Mouse (Mus musculus): ENCODE data around the gene Chac1. TPM values are rescaled to one million over a fixed set of nuclear protein-coding genes. Genes with fewer than 3 reads are reported as not detected.

Gene Chac1
- polyA plus RNA-seq (2012; fragmentation: generic; extraction: Trizol), result 1 to 10 TPM; 4.9 to 10.0 TPM

DNA sequence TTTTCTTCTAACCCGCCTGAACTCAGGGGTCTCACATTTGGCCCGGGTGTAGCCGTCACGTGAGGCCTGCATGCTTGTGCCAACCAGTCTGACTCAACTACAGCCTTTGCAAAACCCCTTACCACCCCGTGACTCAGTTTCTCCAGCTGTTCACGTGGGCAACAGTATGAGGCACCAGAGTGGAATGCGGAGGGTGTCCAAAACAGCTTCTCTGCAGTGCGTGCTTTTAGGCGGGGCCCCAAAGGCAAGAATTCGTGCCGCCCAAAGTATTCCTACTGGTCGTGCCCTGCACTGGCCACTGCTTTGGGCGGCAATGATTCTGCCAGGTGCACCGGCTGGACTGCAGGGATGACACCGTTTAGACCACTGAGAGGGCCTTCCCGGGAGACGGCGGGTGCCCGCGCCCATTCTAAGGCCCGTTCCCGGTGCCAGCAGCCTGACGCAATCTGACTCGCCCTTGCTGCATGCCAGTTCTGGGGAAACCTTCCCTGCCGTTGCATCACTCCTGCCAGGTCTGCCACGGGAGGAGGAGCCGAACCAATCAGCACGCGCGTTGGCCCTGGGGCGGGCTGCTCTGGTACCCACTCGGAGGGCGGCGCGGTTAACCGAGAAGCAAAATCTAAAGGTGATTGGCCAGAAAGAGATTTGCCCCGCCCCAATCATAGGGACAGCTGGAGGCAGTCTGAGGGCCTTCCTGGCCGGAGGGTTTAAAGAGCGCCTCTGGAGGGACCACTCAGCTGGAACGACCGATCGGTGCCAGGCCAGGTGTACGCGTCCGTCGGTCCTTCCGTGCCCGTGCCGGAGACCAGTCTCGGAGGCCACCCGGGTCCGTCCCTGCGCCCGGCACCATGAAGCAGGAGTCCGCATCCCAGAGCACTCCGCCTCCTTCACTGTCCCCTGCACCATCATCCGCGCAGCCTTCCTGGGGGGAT is at the start of gene Chac1:
TSS of gene Chac1 (plus strand) at position 675 of the 932 bp plus-strand sequence.

DNA sequence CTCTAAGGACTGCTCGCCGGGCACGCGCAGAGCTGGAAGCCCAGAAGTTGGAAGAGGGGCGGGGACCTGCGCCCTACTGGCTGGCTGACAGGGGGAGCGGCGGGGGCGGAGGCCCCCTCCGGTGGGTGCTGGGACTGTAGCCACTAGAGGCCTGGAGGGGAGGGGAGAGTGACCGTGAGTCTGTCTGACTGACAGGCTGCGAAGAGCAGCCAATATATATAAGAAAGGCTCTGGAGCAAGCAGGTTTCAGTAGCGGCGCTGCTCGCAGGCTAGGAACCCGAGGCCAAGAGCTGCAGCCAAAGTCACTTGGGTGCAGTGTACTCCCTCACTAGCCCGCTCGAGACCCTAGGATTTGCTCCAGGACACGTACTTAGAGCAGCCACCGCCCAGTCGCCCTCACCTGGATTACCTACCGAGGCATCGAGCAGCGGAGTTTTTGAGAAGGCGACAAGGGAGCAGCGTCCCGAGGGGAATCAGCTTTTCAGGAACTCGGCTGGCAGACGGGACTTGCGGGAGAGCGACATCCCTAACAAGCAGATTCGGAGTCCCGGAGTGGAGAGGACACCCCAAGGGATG is 25.4 kb upstream of the Chac1 start, which contains the start of gene Dll4:
TSS of gene Dll4 (plus strand) at position 217 of the 576 bp plus-strand sequence.

Other genes with a start within 250 kb of the Chac1 start
- 10 to 100 TPM in 1 of 2 experiments, 1 to 10 TPM in 1; 7.9 to 11.4 TPM for gene Rad51, start 238.4 kb upstream of the Chac1 start, polyA plus RNA-seq (2012; fragmentation: generic; extraction: Trizol)
- gene Rmdn3, start 194.2 kb upstream of the Chac1 start, polyA plus RNA-seq (2012; fragmentation: generic; extraction: Trizol), result 10 to 100 TPM in 1 of 2 experiments, 1 to 10 TPM in 1; 3.1 to 12.0 TPM
- gene Gchfr, start 183.5 kb upstream of the Chac1 start, polyA plus RNA-seq (2012; fragmentation: generic; extraction: Trizol), result 100 to 1,000 TPM; 127 to 204 TPM
- 1 to 10 TPM in 1 of 2 experiments, under 1 TPM in 1; 0.97 to 2.2 TPM for gene Gm14137, start 176.7 kb upstream of the Chac1 start, polyA plus RNA-seq (2012; fragmentation: generic; extraction: Trizol)
- 10 to 100 TPM; 26.7 to 32.6 TPM for gene Zfyve19, start 142.6 kb upstream of the Chac1 start, polyA plus RNA-seq (2012; fragmentation: generic; extraction: Trizol)
- gene Dnajc17, start 142.4 kb upstream of the Chac1 start, polyA plus RNA-seq (2012; fragmentation: generic; extraction: Trizol), result 10 to 100 TPM in 1 of 2 experiments, 1 to 10 TPM in 1; 10.0 to 10.2 TPM
- gene Ppp1r14d, start 121.3 kb upstream of the Chac1 start, polyA plus RNA-seq (2012; fragmentation: generic; extraction: Trizol), result not detected
- under 1 TPM; 0.01 to 0.38 TPM for gene Spint1, start 113.9 kb upstream of the Chac1 start, polyA plus RNA-seq (2012; fragmentation: generic; extraction: Trizol)
- 1 to 10 TPM in 1 of 2 experiments, under 1 TPM in 1; 0.63 to 5.3 TPM for gene Rhov, start 80.0 kb upstream of the Chac1 start, polyA plus RNA-seq (2012; fragmentation: generic; extraction: Trizol)
- 10 to 100 TPM; 10.5 to 23.7 TPM for gene Vps18, start 62.5 kb upstream of the Chac1 start, polyA plus RNA-seq (2012; fragmentation: generic; extraction: Trizol)
- not detected for gene Dll4, start 25.4 kb upstream of the Chac1 start, polyA plus RNA-seq (2012; fragmentation: generic; extraction: Trizol)
- 1 to 10 TPM in 1 of 2 experiments, under 1 TPM in 1; 0.41 to 4.5 TPM for gene Ino80, start 126.5 kb downstream of the Chac1 start, polyA plus RNA-seq (2012; fragmentation: generic; extraction: Trizol)
- gene Exd1, start 196.4 kb downstream of the Chac1 start, polyA plus RNA-seq (2012; fragmentation: generic; extraction: Trizol), result under 1 TPM; 0.01 to 0.04 TPM
- gene Chp1, start 196.5 kb downstream of the Chac1 start, polyA plus RNA-seq (2012; fragmentation: generic; extraction: Trizol), result 10 to 100 TPM; 17.8 to 47.3 TPM

All from C3H10T1/2 (cell line).